Mouse (Mus musculus) cerebellum, adult 9-11 months (tissue): ENCODE results near the gene Gm20388.
A peak's percentile ranks its signal among the peaks of the same experiment; 100 is the strongest.

Source experiments
- DNase-seq: peaks from one replicate; pipeline ENCODE4 v3.0.0; 2022

The Gm20388 gene

GRCm38 (mm10) chr8:122789796-122790195 lies 2879.2 kb downstream of the Gm20388 start:
- no peak for DNase-seq

GRCm38 (mm10) chr8:122793375-122794174 lies 2882.9 kb downstream of the Gm20388 start:
- peak; percentile 76 for DNase-seq

DNA sequence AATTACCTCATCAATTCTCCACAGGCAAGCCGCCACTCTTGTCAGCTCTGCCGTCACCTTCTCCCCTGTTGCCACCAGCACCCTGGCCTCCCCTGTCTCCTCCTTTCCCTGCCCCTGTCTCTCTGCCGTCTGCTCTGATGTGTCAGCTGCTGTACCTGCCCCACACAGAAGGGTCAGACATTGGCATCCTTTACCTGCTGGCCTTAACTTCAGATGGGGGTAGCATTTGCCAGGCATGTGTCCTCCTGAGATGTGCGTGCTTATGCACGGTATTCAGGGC lies 2883.5 kb downstream of the Gm20388 start:
- no peak for DNase-seq

GRCm38 (mm10) chr8:122803906-122804761 lies 2893.5 kb downstream of the Gm20388 start:
- DNase-seq: no peak

DNA sequence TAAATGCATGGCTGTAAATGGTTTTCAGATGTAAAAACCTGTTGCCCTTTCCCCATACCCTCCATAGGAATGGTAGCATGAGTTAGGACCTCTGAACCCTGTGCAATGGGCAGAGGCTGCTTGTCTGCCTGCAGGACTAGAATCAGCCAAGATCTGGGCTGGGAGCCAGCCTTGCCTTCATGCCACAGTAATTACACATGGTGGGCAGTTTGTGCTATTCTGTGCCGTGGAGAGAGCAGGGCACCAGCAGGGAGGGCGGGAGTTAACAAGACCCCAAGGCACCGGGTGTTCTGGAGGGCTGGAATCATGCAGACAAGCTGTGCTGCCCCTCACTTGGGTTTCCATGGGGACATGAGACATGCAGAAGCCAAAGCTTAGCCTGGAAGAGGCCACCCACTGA lies 2894.7 kb downstream of the Gm20388 start:
- peak; percentile 69 for DNase-seq

DNA sequence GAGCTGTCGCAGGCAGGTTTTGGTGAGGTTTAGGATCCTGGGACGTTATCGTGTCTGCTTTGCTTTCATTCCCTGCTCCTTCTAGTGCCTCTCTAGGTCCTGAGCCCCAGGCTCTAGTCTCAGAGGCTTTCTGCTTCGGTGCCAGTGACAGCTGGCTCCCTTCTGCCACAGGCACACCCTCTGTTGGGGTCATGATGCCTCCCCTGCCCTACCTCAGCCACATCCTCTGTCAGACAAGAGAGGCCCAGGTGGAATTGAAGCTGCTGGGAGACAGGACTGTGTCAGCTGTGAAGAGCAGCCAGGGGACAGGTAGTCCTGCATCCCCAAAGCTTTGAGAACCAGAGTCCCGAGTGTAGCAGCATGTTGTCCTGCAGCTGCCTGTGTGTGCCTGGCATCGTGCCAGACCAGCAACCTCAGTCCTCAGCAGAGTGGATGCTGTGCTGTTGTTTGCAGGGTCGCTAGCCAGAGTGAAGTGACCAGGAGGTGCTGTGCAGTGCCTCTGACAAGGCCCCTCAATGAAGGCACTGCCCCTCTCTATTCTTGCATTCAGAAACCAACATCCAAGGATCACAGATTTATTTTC lies 2896.4 kb downstream of the Gm20388 start:
- DNase-seq: no peak

DNA sequence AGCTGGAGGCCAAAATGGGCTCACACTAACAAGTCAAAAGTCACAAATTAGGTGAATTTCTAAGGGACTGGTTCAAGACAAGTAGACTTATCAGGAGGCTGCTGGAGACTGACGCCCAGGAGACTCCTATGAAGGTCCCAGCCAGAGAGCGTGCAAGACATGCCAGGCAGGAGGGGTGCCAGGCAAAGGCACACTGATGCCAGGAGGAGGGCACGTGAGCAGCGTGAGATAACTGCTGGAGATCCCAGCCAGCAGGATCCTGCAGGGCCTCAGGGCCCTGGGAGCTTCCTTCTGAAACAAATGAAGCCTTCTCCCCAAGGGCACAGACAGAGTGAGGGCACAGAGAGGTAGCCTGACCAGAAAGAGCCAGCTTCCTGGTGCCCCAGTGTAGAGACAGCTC lies 2897.3 kb downstream of the Gm20388 start:
- DNase-seq: no peak

- no peak for DNase-seq
Measured at GRCm38 (mm10) chr8:122810376-122810775, 2899.7 kb downstream of the Gm20388 start.

DNA sequence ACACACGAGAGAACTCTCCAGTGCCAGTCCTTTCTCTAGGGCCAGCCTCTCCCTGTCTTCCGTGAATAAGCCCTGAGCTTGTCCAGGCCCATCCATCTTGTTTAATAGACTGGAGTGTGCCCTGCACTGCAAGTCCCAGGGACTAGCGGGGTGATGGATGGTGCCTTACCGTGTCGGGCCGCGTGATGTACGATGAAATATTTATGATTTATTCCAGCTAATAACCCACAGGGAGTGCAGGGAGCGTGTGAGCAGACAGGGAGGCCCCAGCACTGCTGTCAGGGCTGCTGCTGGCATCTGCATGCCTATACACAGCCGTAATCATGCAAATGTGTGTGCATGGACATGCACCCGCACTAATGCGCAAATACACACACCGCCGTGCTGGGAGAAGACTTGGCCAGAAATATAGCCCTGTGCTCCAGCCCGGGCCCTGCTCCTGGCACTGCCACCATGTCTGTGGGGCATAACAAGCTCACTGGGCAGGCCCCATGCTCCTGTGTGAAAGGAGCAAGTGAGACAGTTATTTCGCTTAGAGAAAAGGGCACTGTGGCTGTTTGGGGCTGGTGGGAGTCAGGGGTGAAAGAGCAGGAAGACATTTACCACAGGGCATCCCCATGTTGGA lies 2901.3 kb downstream of the Gm20388 start:
- no peak for DNase-seq

DNA sequence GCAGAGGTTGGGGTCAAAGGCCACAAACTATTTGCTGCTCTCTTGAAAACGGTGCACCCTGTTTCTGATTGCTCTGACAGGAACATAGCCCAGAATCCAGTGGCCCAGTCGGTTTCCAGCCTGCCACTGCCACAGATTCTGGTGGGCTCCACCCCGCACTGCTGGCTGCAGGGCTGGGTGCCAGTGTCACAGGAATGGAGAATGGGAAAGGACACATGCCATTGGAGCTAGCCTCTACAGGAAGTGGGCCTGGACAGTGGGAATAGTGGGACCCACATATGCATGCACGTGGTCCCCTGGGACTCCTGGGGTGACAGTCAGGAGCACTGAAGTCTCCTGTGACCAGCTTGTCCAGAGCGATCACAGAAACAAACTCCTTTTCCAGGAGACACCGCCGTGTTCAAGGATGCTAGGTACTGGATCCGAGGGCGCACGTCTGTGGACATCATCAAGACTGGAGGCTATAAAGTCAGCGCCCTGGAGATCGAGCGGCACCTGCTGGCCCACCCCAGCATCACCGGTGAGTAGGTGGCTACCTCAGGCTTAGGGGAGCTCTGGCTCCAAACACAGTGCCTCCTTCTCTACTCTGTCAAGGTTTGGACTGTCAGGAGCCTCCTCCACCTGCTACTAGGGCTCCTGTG lies 2902.1 kb downstream of the Gm20388 start:
- DNase-seq: peak; percentile 29

GRCm38 (mm10) chr8:122814608-122815007 lies 2904.0 kb downstream of the Gm20388 start:
- no peak for DNase-seq

DNA sequence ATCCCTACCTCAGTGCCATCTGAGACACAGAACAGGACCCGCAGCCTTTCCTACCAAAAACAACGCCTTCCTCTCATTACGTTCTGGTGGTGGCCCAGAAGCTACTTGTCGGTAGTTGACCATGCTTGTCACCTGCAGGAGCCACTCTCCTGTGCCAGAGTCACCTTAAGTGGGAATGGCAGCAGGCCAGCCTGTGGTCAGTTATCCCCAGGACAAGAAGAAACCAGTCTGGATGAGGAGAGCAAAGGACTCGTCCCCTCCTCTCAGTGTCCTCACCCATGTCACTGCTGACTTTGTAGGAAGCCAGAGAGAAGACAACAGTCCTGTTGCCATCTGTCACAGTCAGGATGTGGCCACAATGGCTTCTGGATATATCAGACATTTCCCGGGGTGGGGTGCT lies 2906.3 kb downstream of the Gm20388 start:
- DNase-seq: peak; percentile 60

DNA sequence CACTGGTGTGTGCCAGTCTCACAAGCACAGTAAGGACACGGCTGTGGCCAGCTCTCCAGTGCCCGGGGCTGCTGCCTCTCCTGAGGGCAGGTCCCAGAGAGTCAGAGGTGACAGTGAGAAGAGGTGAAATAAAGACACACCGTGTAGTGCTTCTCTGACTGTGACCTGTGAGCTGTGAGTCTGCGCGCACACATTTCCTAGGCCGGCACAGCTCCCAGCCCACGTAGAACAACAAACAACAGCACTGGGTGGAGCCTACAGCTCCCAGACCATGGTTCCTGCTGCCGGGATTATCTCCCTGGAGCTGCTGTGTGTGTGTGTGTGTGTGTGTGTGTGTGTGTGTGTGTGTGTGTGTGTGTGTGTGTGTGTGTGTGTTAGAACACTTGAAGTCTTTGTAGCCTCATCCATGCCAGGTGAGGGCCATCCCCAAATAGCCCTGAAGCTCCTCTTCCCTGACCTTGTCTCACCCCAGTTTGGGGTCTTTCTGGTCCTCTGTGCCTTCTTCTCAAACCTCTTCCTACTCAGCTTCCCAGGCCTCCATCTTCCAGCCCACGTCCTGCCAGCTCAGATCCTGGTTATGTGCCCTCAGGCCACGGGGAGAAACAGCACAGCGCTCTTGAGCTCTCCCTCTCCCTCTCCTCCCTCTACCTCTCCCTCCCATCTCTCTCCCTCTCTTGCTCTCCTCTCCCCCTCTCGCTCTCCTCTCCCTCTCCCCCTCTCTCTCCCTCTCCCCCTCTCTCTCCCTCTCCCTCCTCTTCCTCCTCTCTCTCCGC lies 2907.3 kb downstream of the Gm20388 start:
- no peak for DNase-seq

DNA sequence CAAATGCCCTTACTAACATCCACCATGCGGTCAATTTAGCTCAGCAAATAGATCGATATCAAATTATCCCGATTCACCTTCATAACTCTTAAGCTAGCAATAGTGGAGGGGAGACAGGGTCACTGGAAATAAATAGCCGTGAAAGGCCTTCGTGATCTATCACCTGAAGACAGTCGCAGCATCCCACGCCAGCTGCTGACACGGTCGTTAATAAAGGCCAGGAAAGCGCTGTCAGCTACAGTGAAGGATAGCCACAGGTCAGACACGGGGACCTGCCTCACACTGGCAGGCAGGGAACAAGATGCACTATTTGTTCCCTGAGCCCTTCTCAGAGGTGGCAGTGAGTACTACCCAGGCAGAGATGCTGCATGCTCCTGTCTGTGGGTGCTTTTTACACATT lies 2909.1 kb downstream of the Gm20388 start:
- no peak for DNase-seq

- DNase-seq: peak; percentile 90
Measured at GRCm38 (mm10) chr8:122824571-122824970, 2913.9 kb downstream of the Gm20388 start.

DNA sequence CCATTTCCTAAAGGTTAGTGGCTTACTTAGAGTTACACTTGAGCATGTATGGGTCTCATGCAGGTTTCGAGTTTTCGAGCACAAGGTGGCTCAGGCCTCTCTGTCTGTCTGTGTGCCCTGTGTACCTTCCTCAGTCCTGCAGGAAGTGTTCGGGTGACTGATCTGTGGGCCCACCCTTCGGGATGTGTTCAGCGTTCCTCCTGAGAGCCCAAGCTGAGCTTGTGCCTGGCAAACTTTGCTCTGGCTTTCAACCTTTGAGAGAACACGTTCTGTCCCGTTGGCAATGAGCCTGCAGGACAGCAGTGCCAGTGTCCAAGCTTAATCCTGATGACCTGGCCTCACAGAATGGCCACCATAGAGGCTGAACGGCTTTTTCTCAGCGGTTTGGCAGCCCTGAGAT lies 2914.3 kb downstream of the Gm20388 start:
- DNase-seq: peak; percentile 63

GRCm38 (mm10) chr8:122825408-122825807 lies 2914.8 kb downstream of the Gm20388 start:
- DNase-seq: no peak

GRCm38 (mm10) chr8:122829396-122829795 lies 2918.8 kb downstream of the Gm20388 start:
- no peak for DNase-seq

GRCm38 (mm10) chr8:122830349-122831061 lies 2919.9 kb downstream of the Gm20388 start:
- DNase-seq: peak; percentile 92

DNA sequence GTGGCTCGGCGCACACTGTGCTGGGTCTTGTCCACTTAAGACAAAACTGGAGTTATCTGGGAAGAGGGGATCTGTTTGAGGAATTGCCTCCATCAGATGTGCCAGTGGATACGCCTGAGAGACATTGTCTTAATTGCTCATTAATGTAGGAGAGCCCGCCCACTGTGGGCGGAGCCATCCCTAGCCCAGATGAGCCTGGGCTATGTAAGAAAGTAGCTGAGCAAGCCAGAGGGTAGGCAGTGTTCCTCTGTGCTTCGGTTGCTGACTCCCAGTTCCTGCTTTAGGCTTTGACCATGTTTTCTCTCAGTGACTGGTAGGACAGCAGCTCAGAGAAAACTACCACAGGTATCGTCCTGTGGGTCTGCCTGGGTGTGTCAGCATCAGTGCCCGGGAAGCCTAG lies 2923.8 kb downstream of the Gm20388 start:
- DNase-seq: no peak

- DNase-seq: peak; percentile 88
Measured at GRCm38 (mm10) chr8:122834971-122835370, 2924.3 kb downstream of the Gm20388 start.
